Mouse (Mus musculus) MEL-GATA-1-ER (cell line): ENCODE data around the gene Ms4a13.
"Not testable (repeated sequence)": the region's sequence is repeated elsewhere in the genome, so short reads cannot be mapped to it uniquely, and the experiment has no call there.

Experiments
- DNase-seq: peaks from one replicate; pipeline ENCODE4 v3.0.0-alpha.2; 2012; ENCODE audit warnings: low read depth; ENCODE audit errors: extremely low read depth

The Ms4a13 gene

GRCm38 (mm10) chr19:11196546-11196945, at the start of gene Ms4a13:
Gene Ms4a13 (minus strand): TSS chr19:11196737.
- no peak for DNase-seq

GRCm38 (mm10) chr19:11244230-11244629, 47.7 kb upstream of the Ms4a13 start:
- DNase-seq, result no peak

- no peak for DNase-seq
Observed at GRCm38 (mm10) chr19:11242560-11242959, 46.0 kb upstream of the Ms4a13 start.

- DNase-seq, result no peak
Observed at GRCm38 (mm10) chr19:11235820-11236219, 39.3 kb upstream of the Ms4a13 start.

- no peak for DNase-seq
Observed at GRCm38 (mm10) chr19:11234921-11235735, 38.6 kb upstream of the Ms4a13 start.

- no peak for DNase-seq
Observed at GRCm38 (mm10) chr19:11234244-11234643, 37.7 kb upstream of the Ms4a13 start.

- DNase-seq, result no peak
Observed at GRCm38 (mm10) chr19:11232348-11232747, 35.8 kb upstream of the Ms4a13 start, which contains the start of gene Ms4a12. Gene Ms4a12 (minus strand): TSS chr19:11232448.

- no peak for DNase-seq
Observed at GRCm38 (mm10) chr19:11192552-11192951, 4.0 kb downstream of the Ms4a13 start.

GRCm38 (mm10) chr19:11184121-11184520, 12.4 kb downstream of the Ms4a13 start:
- DNase-seq, result no peak

- DNase-seq, result no peak
Observed at GRCm38 (mm10) chr19:11177464-11177863, 19.1 kb downstream of the Ms4a13 start.

GRCm38 (mm10) chr19:11165172-11165571, 31.4 kb downstream of the Ms4a13 start, which contains the start of gene 1700025F22Rik:
Gene 1700025F22Rik (minus strand): TSS chr19:11165320.
- no peak for DNase-seq

- not testable (repeated sequence) for DNase-seq
Observed at GRCm38 (mm10) chr19:11157890-11158289, 38.6 kb downstream of the Ms4a13 start.

- no peak for DNase-seq
Observed at GRCm38 (mm10) chr19:11135336-11135735, 61.2 kb downstream of the Ms4a13 start.

GRCm38 (mm10) chr19:11134852-11135251, 61.7 kb downstream of the Ms4a13 start:
- no peak for DNase-seq

GRCm38 (mm10) chr19:11130776-11131175, 65.8 kb downstream of the Ms4a13 start, which contains the start of gene 1700017D01Rik:
Gene 1700017D01Rik (minus strand): TSS chr19:11130876.
- not testable (repeated sequence) for DNase-seq

GRCm38 (mm10) chr19:11129702-11130101, 66.8 kb downstream of the Ms4a13 start:
- no peak for DNase-seq

- DNase-seq, result not testable (repeated sequence)
Observed at GRCm38 (mm10) chr19:11121016-11121420, 75.5 kb downstream of the Ms4a13 start.
